Mouse (Mus musculus) stomach, embryonic 16.5 days (tissue): ENCODE measurements at regions not wholly inside any gene's neighbourhood (a gene's known extent, or its start where the extent isn't known, plus 50 kb on each side); places are given as distances from the start of the nearest gene placed in this dataset.
"Not testable (repeated sequence)": the region's sequence is repeated elsewhere in the genome, so short reads cannot be mapped to it uniquely, and the experiment has no call there.

Experiments
- ATAC-seq: fragments of 200-750 bp; cut with Nextera tagmentation; 2 replicates; pipeline ENCODE4 v1.8.0; 2017; ENCODE audit warnings: moderate number of reproducible peaks, moderate TSS enrichment; ENCODE audit not compliant: insufficient read depth, low FRiP score
- H3K27ac ChIP-seq: fragments of 300-500 bp; sonication (generic); 2 replicates; pipeline ENCODE4 v1.5.1; 2014; ENCODE audit warnings: low read length
- H3K27me3 ChIP-seq: fragments of 300-500 bp; sonication (generic); 2 replicates; pipeline ENCODE4 v1.6.1; 2014; ENCODE audit warnings: low read length, control low read depth, mixed read lengths; ENCODE audit not compliant: control insufficient read depth, insufficient read depth
- H3K36me3 ChIP-seq: fragments of 300-500 bp; sonication (generic); 2 replicates; pipeline ENCODE4 v1.6.1; 2014; ENCODE audit warnings: low read length; ENCODE audit not compliant: control insufficient read depth, insufficient read depth
- H3K4me1 ChIP-seq: fragments of 300-500 bp; sonication (generic); 2 replicates; pipeline ENCODE4 v1.6.1; 2014; ENCODE audit warnings: low read length, control low read depth, mixed read lengths; ENCODE audit not compliant: control insufficient read depth, insufficient read depth
- H3K4me2 ChIP-seq: fragments of 300-500 bp; sonication (generic); 2 replicates; pipeline ENCODE4 v1.6.1; 2014; ENCODE audit warnings: low read depth, low read length, mixed read lengths
- H3K4me3 ChIP-seq: fragments of 300-500 bp; sonication (generic); replicated peaks from 2 replicates; pipeline ENCODE4 v1.5.1; 2014; ENCODE audit warnings: mild to moderate bottlenecking, low read length
- H3K9ac ChIP-seq: fragments of 300-500 bp; sonication (generic); 2 replicates; pipeline ENCODE4 v1.6.1; 2014; ENCODE audit warnings: low read length
- H3K9me3 ChIP-seq: fragments of 300-500 bp; sonication (generic); replicated peaks from 2 replicates; pipeline ENCODE4 v1.6.1; 2016; ENCODE audit warnings: low read length, control low read depth; ENCODE audit not compliant: control insufficient read depth
- WGBS: fragments of 180-500 bp; shearing (Covaris S2); extraction: QIAGEN DNeasy Blood & Tissue Kit; methylation state at CpG from one replicate; pipeline ENCODE4 v1.1.7; 2014; 5-methylcytosine and 5-hydroxymethylcytosine counted together

- not testable (repeated sequence) for H3K9me3 ChIP-seq, H3K4me3 ChIP-seq, H3K27me3 ChIP-seq, H3K4me1 ChIP-seq, H3K36me3 ChIP-seq, H3K9ac ChIP-seq, H3K27ac ChIP-seq, H3K4me2 ChIP-seq, ATAC-seq
- 67% methylated on average over 7 of the region's 7 CpGs for WGBS
These were observed 62.9 kb upstream of the Dpp6 start for GRCm38 (mm10) chr5:26754129-26754528.
